Mouse (Mus musculus): Measurements from ENCODE around the gene Gm10721.
"Not testable (repeated sequence)": the region's sequence is repeated elsewhere in the genome, so short reads cannot be mapped to it uniquely, and the experiment has no call there.

Gene Gm10721

DNA sequence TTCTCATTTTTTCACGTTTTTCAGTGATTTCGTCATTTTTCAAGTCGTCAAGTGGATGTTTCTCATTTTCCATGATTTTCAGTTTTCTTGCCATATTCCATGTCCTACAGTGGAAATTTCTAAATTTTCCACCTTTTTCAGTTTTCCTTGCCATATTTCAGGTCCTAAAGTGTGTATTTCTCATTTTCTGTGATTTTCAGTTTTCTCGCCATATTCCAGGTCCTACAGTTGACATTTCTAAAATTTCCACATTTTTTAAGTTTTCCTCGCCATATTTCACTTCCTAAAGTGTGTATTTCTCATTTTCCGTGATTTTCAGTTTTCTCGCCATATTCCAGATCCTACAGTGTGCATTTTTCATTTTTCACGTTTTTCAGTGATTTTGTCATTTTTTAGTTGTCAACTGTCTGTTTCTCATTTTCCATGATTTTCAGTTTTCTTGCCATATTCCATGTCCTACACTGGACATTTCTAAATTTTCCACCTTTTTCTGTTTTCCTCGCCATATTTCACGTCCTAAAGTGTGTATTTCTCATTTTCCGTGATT, at the start of gene Gm10721:
Gene Gm10721 (plus strand): TSS at position 408 of the 547 bp plus-strand sequence.
- not testable (repeated sequence) for DNase-seq (ENCODE audit: low spot score)

DNA sequence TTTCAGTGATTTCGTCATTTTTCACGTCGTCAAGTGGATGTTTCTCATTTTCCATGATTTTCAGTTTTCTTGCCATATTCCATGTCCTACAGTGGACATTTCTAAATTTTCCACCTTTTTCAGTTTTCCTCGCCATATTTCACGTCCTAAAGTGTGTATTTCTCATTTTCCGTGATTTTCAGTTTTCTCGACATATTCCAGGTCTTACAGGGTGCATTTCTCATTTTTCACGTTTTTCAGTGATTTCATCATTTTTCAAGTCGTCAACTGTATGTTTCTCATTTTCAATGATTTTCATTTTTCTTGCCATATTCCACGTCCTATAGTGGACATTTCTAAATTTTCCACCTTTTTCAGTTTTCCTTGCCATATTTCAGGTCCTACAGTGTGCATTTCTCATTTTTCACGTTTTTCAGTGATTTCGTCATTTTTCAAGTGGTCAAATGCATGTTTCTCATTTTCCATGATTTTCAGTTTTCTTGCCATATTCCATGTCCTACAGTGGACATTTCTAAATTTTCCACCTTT, 12.4 kb upstream of the Gm10721 start, which contains the start of gene Gm10722:
Gene Gm10722 (plus strand): TSS at position 478 of the 528 bp plus-strand sequence.
- peak; percentile 50 for DNase-seq (ENCODE audit: low spot score)

DNA sequence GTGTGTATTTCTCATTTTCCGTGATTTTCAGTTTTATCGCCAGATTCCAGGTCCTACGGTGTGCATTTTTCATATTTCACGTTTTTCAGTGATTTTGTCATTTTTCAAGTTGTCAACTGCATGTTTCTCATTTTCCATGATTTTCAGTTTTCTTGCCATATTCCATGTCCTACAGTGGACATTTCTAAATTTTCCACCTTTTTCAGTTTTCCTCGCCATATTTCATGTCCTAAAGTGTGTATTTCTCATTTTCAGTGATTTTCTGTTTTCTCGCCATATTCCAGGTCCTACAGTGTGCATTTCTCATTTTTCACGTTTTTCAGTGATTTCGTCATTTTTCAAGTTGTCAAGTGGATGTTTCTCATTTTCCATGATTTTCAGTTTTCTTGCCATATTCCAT, 11.9 kb upstream of the Gm10721 start:
- not testable (repeated sequence) for DNase-seq (ENCODE audit: low spot score)

- peak; percentile 24 for DNase-seq (ENCODE audit: low spot score)
Measured at GRCm38 (mm10) chr9:3001948-3002659, 10.8 kb upstream of the Gm10721 start.

DNA sequence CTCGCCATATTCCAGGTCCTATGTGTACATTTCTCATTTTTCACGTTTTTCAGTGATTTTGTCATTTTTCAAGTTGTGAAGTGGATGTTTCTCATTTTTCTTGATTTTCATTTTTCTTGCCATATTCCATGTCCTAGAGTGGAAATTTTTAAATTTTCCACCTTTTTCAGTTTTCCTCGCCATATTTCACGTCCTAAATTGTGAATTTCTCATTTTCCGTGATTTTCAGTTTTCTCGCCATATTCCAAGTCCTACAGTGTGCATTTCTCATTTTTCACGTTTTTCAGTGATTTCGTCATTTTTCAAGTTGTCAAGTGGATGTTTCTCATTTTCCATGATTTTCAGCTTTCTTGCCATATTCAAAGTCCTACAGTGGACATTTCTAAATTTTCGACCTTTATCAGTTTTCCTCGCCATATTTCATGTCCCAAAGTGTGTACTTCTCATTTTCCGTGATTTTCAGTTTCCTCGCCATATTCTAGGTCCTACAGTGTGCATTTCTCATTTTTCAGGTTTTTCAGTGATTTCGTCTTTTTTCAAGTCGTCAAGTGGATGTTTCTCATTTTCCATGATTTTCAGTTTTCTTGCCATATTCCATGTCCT, 10.0 kb upstream of the Gm10721 start, which contains the start of gene Gm11168:
Gene Gm11168 (plus strand): TSS at position 553 of the 603 bp plus-strand sequence.
- not testable (repeated sequence) for DNase-seq (ENCODE audit: low spot score)

DNA sequence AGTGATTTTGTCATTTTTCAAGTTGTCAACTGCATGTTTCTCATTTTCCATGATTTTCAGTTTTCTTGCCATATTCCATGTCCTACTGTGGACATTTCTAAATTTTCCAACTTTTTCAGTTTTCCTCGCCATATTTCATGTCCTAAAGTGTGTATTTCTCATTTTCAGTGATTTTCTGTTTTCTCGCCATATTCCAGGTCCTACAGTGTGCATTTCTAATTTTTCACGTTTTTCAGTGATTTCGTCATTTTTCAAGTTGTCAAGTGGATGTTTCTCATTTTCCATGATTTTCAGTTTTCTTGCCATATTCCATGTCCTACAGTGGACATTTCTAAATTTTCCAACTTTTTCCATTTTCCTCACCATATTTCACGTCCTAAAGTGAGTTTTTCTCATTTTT, 6.8 kb upstream of the Gm10721 start:
- not testable (repeated sequence) for DNase-seq (ENCODE audit: low spot score)

GRCm38 (mm10) chr9:3006636-3007035, 6.3 kb upstream of the Gm10721 start:
- DNase-seq (ENCODE audit: low spot score), result not testable (repeated sequence)

- peak; percentile 10 for DNase-seq (ENCODE audit: low spot score)
Measured at GRCm38 (mm10) chr9:3007272-3007671, 5.7 kb upstream of the Gm10721 start.

GRCm38 (mm10) chr9:3009331-3009730, 3.6 kb upstream of the Gm10721 start:
- DNase-seq (ENCODE audit: low spot score), result not testable (repeated sequence)

- not testable (repeated sequence) for DNase-seq (ENCODE audit: low spot score)
Measured at GRCm38 (mm10) chr9:3012054-3012621, 802 bp upstream of the Gm10721 start.

DNA sequence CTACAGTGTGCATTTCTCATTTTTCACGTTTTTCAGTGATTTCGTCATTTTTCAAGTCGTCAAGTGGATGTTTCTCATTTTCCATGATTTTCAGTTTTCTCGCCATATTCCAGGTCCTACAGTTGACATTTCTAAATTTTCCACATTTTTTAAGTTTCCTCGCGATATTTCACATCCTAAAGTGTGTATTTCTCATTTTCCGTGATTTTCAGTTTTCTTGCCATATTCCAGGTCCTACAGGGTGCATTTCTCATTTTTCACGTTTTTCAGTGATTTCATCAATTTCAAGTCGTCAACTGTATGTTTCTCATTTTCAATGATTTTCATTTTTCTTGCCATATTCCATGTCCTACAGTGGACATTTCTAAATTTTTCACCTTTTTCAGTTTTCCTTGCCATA, 2.4 kb downstream of the Gm10721 start, which contains the start of gene Gm10720:
Gene Gm10720 (plus strand): TSS at position 301 of the 400 bp plus-strand sequence.
- DNase-seq (ENCODE audit: low spot score), result not testable (repeated sequence)

- DNase-seq (ENCODE audit: low spot score), result not testable (repeated sequence)
Measured at GRCm38 (mm10) chr9:3015896-3016295, 3.0 kb downstream of the Gm10721 start.

- DNase-seq (ENCODE audit: low spot score), result not testable (repeated sequence)
Measured at GRCm38 (mm10) chr9:3017108-3017507, 4.2 kb downstream of the Gm10721 start, which contains the start of gene Gm10719. Gene Gm10719 (plus strand): TSS chr9:3017408.

- DNase-seq (ENCODE audit: low spot score), result not testable (repeated sequence)
Measured at GRCm38 (mm10) chr9:3018944-3019343, 6.0 kb downstream of the Gm10721 start.

DNA sequence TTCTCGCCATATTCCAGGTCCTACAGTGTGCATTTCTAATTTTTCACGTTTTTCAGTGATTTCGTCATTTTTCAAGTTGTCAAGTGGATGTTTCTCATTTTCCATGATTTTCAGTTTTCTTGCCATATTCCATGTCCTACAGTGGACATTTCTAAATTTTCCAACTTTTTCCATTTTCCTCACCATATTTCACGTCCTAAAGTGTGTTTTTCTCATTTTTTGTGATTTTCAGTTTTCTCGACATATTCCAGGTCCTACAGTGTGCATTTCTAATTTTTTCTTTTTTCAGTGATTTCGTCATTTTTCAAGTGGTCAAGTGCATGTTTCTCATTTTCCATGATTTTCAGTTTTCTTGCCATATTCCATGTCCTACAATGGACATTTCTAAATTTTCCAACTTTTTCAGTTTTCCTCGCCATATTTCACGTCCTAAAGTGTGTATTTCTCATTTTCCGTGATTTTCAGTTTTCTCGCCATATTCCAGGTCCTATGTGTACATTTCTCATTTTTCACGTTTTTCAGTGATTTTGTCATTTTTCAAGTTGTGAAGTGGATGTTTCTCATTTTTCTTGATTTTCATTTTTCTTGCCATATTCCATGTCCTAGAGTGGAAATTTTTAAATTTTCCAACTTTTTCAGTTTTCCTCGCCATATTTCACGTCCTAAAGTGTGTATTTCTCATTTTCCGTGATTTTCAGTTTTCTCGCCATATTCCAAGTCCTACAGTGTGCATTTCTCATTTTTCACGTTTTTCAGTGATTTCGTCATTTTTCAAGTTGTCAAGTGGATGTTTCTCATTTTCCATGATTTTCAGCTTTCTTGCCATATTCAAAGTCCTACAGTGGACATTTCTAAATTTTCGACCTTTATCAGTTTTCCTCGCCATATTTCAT, 7.1 kb downstream of the Gm10721 start:
- not testable (repeated sequence) for DNase-seq (ENCODE audit: low spot score)

GRCm38 (mm10) chr9:3022316-3023008, 9.5 kb downstream of the Gm10721 start:
- DNase-seq (ENCODE audit: low spot score), result peak; percentile 15

DNA sequence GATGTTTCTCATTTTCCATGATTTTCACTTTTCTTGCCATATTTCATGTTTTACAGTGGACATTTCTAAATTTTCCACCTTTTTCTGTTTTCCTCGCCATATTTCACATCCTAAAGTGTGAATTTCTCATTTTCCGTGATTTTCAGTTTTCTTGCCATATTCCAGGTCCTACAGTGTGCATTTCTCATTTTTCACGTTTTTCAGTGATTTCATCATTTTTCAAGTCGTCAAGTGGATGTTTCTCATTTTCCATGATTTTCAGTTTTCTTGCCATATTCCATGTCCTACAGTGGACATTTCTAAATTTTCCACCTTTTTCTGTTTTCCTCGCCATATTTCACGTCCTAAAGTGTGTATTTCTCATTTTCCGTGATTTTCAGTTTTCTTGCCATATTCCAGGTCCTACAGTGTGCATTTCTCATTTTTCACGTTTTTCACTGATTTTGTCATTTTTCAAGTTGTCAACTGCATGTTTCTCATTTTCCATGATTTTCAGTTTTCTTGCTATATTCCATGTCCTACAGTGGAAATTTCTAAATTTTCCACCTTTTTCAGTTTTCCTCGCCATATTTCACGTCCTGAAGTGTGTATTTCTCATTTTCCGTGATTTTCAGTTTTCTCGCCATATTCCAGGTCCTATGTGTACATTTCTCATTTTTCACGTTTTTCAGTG, 10.5 kb downstream of the Gm10721 start, which contains the start of gene Gm10718:
Gene Gm10718 (plus strand): TSS at position 236 of the 673 bp plus-strand sequence.
- DNase-seq (ENCODE audit: low spot score), result not testable (repeated sequence)

GRCm38 (mm10) chr9:3023985-3024648, 11.2 kb downstream of the Gm10721 start:
- DNase-seq (ENCODE audit: low spot score), result not testable (repeated sequence)

GRCm38 (mm10) chr9:3024912-3025467, 12.1 kb downstream of the Gm10721 start, which contains the start of gene Gm10717:
Gene Gm10717 (plus strand): TSS chr9:3025417.
- not testable (repeated sequence) for DNase-seq (ENCODE audit: low spot score)
